Mouse (Mus musculus): Measurements from ENCODE around the gene Cyb5r3. TPM values are rescaled to one million over a fixed set of nuclear protein-coding genes. Genes with fewer than 3 reads are reported as not detected.
"Not testable (repeated sequence)": the region's sequence is repeated elsewhere in the genome, so short reads cannot be mapped to it uniquely, and the experiment has no call there.

The Cyb5r3 gene
- total RNA-seq, 2 experiments from 2014 or later = 59.9 to 62.0 TPM

GRCm38 (mm10) chr15:83154309-83154708, 18.1 kb downstream of the Cyb5r3 start:
- no peak for DNase-seq (ENCODE audit: extremely low spot score in 1 of 2, low spot score in 1 of 2)

DNA sequence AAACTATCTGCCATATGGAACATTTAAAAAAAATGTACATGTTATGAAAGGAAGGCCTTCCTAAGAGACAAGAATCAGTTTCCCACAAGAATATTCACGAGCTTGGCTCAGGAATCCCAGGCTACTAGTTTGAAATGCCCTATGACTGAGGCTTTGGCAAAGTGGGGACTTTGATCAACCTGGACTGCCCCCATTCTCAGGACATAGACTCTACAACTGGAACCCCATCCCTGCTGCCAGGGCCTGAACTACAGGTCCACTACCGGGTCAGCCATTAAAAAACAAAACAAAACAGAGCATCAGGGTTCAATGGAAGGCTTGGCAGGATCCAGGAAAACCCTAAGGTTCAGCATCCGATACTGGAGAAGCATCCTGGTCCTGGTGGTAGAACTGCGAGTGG, 21.7 kb downstream of the Cyb5r3 start:
- no peak for DNase-seq (ENCODE audit: extremely low spot score in 1 of 2, low spot score in 1 of 2)

- no peak for DNase-seq (ENCODE audit: extremely low spot score in 1 of 2, low spot score in 1 of 2)
These were observed 22.3 kb downstream of the Cyb5r3 start for GRCm38 (mm10) chr15:83150073-83150442.

GRCm38 (mm10) chr15:83149196-83150072, 23.0 kb downstream of the Cyb5r3 start, which contains the start of gene Poldip3:
Poldip3 (minus strand) TSS chr15:83149384.
- peak; percentile 96 to 97 for DNase-seq (ENCODE audit: extremely low spot score in 1 of 2, low spot score in 1 of 2)

GRCm38 (mm10) chr15:83148801-83149195, 23.6 kb downstream of the Cyb5r3 start:
- no peak for DNase-seq (ENCODE audit: extremely low spot score in 1 of 2, low spot score in 1 of 2)

GRCm38 (mm10) chr15:83148395-83148794, 24.0 kb downstream of the Cyb5r3 start:
- DNase-seq (ENCODE audit: extremely low spot score in 1 of 2, low spot score in 1 of 2) = no peak

DNA sequence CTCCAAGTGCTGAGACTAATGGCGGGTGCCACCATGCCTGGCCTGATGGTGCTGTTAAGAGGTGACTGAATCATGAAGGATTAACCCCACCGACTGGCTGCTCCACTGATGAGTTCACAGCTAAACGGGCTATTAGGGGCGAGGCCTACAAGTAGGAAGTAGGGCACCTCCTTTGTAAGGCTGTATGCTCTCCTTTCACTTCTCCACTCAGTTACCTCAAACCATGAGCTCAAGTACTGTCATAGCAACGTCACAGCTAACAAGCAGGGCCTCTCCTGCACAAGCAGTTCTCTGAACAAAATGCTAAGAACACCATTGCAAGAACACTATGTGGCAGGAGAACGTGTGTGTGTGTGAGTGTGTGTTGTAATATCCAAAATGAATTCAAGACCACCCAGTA, 26.9 kb downstream of the Cyb5r3 start:
- DNase-seq (ENCODE audit: extremely low spot score in 1 of 2, low spot score in 1 of 2) = no peak

GRCm38 (mm10) chr15:83142861-83143260, 29.5 kb downstream of the Cyb5r3 start:
- no peak for DNase-seq (ENCODE audit: extremely low spot score in 1 of 2, low spot score in 1 of 2)

GRCm38 (mm10) chr15:83135654-83136053, 36.7 kb downstream of the Cyb5r3 start:
- DNase-seq (ENCODE audit: extremely low spot score in 1 of 2, low spot score in 1 of 2) = no peak

DNA sequence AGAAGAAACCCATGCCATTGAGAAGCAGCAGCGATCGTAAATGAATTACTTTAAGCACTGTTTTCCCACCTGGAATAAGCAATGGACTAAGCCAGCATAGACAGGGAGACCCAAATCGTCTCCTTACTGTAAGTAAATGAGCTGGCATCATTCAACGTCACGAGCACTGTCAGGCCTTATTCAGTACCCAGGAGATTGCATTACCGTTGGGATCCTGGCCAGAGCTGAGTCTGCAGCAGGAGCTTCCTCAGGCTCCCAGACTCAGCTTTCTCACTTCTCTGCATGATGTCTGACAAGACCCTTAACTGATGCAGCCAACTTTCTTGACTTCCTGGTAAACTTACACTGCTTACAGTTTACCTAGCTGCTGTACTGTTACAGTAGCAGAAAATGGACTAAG, 37.7 kb downstream of the Cyb5r3 start:
- DNase-seq (ENCODE audit: extremely low spot score in 1 of 2, low spot score in 1 of 2) = no peak

DNA sequence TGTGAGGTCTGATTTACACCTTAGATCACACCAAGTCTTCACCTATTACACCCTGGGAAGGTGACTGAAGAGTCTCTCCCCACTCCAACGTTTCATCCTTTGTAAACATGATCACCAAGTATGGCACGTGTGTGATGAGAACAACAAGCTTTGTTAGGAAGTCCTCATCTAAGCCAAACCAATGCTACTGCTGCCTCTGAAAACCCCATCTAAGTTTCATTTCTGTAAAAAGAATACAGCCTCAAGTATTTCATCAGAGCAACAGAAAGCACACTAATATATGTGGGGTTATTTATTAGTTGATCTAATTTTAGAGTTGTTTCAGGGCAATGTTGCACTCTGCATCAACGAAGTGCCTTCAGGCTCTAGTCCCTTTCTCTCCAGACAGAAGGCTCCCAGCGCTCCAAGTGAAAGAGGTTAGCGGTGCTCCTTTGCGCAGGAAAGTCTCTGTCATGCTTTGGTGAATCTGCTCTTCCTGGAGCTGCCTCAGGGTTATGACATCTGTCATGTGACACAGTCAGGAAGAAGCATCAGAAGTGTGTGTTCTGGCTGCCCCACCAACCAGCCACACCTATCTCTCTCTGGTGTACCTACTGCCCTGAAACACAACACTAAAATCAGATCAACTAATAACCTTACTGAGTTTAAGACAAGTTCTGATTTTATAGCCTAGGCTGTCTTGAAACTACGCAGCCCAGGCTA, 42.7 kb downstream of the Cyb5r3 start:
- DNase-seq (ENCODE audit: extremely low spot score in 1 of 2, low spot score in 1 of 2) = no peak

GRCm38 (mm10) chr15:83127037-83127436, 45.4 kb downstream of the Cyb5r3 start:
- not testable (repeated sequence) for DNase-seq (ENCODE audit: extremely low spot score in 1 of 2, low spot score in 1 of 2)

DNA sequence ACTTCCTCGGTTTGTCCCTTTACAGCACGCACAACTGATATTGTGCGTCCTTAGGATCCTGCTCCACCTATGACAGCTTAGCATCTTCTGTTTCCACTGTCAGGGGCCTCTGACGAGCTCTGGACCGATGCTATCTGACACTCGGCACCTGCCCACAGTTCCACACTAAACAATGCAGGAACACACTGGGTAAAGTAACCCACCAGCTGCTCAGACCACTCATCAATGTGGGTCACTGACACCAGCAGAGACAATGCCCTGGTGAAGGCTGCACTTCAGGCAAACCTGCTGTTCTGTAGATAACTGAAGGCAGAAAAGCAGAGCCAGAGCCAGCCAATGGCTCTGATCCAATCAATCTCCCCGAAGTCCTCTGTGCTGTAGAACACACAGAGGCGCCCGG, 45.8 kb downstream of the Cyb5r3 start:
- DNase-seq (ENCODE audit: extremely low spot score in 1 of 2, low spot score in 1 of 2) = no peak

GRCm38 (mm10) chr15:83124625-83125024, 47.8 kb downstream of the Cyb5r3 start:
- DNase-seq (ENCODE audit: extremely low spot score in 1 of 2, low spot score in 1 of 2) = no peak

- peak; percentile 88 to 93 for DNase-seq (ENCODE audit: extremely low spot score in 1 of 2, low spot score in 1 of 2)
These were observed 49.7 kb downstream of the Cyb5r3 start, which contains the start of gene Rrp7a for GRCm38 (mm10) chr15:83122566-83123145. Rrp7a (minus strand) TSS chr15:83122801.

DNA sequence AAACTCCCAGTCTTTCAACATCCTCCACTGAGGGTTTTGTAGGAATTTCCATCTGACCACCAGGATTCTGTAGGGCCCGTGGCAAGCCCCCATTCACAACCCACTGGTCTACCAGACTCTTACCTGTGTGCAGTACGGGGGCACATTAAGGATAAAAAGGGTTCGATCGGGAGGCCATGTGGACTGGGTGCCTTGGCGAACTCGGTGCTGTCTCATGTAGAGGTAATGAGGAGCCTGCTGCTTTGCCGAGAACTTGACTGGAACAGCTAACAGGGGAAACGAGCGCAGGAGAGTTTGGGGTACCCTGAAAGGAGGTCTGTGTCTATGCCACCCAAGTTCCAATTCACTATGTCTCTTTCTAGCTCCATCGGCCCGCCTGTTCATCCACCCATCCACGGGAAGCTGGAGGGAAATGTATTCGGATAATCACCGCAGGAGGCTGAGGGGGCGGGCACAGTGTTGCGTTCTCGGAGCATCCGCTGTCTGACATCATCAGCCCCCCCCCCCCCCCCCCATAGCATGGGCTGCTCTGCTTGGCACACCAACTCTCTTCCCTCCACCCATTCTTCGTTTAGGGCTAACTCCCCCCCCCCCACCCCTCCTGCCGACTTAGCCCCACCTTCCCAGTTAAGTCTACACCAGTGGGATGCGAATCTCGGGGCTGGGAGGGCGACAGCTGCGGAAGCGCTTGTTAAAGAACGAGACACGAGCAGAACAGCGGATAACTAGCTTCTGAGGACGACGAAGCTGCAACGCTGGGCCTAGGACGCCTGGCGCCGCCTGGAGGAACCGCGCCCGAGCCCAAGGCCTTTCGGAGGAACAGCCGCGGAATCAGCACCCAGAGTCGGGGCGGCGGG, 50.5 kb downstream of the Cyb5r3 start:
- peak in 1 of 2 experiments; percentile 49 for DNase-seq (ENCODE audit: extremely low spot score in 1 of 2, low spot score in 1 of 2)

GRCm38 (mm10) chr15:83118360-83118759, 54.0 kb downstream of the Cyb5r3 start:
- peak in 1 of 2 experiments; percentile 48 for DNase-seq (ENCODE audit: extremely low spot score in 1 of 2, low spot score in 1 of 2)

GRCm38 (mm10) chr15:83115071-83115470, 57.3 kb downstream of the Cyb5r3 start:
- no peak for DNase-seq (ENCODE audit: extremely low spot score in 1 of 2, low spot score in 1 of 2)

DNA sequence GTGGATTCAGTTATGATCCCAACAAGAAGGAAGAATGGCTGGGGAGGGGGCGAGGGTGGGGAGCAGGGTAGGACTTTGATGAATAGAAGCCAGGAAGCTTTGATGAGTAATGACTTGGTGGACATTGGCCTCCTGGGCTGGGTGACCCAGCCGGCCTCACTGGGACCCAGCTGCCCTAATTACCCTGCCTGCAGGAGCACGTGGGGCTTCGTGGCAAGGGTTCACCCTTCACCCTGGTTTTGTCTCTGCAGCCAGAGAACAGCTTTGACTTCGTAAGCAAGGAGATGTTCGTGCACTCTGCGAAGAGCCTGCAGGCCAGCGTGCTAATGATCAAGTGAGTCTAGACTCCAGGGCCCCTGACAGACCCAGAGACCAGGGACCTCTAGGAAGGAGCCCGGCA, 58.3 kb downstream of the Cyb5r3 start:
- no peak for DNase-seq (ENCODE audit: extremely low spot score in 1 of 2, low spot score in 1 of 2)

- DNase-seq (ENCODE audit: extremely low spot score in 1 of 2, low spot score in 1 of 2) = peak; percentile 58 to 77
These were observed 59.5 kb downstream of the Cyb5r3 start for GRCm38 (mm10) chr15:83112898-83113297.

Measured in layer of hippocampus, postnatal 25 days (tissue).